Mouse (Mus musculus): ENCODE results near the gene Msx1. TPM values are rescaled to one million over a fixed set of nuclear protein-coding genes. Genes with fewer than 3 reads are reported as not detected.

Gene Msx1
- total and polyA plus RNA-seq, 3 experiments = 2.3 to 3.7 (median 3.1) TPM

DNA sequence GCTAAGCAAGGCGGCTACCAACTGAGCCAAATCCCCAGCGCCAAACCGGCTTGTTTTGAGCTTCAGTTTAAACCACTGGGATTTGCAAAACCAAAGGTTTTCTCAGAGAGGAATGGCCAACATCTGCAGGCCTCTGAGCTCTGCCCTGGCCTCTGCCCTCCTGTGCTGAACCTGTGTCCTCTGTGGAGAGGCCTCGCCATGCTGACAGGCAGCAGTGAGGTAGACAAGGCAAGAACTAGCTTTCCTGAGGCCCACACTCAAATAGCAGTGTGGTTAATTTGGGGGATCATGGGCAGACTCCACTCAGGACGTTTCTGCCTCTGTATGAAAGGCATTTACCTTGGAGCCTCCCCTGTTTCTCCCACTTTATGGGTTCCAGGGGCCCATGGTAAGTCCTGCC is 27.6 kb downstream of the Msx1 start:
- DNase-seq = no peak
- no peak overlapping the region for H3K27ac ChIP-seq
- no peaks in the 10 kb centered on the region for H3K4me1 ChIP-seq (ENCODE audit: control insufficient read depth, insufficient read depth, low read length)
- no peaks in the 10 kb centered on the region for H3K27me3 ChIP-seq (ENCODE audit: control insufficient read depth, insufficient read depth, low read length)
- intact Hi-C loops (cut with DNase I) = no loop called here
- no peak for TF ChIP-seq CTCF (IDR thresholded peaks at IDR 0.05)
- TF ChIP-seq EP300 (IDR thresholded peaks at IDR 0.05; ENCODE audit: insufficient read depth, low read depth, low read length) = no peak
- no peak for TF ChIP-seq POLR2A (IDR thresholded peaks at IDR 0.05; ENCODE audit: insufficient read depth, low read depth, low read length)
- H3K4me3 ChIP-seq = no peak overlapping the region
- H3K9ac ChIP-seq (ENCODE audit: low read depth, low read length) = no peak overlapping the region
- no peaks in the 10 kb centered on the region for H3K36me3 ChIP-seq (ENCODE audit: control insufficient read depth, insufficient read depth, low read length)
- H3K79me2 ChIP-seq (replicated peaks; ENCODE audit: control insufficient read depth, insufficient read depth, low read length) = no peaks in the 10 kb centered on the region
- WGBS = 60% methylated on average over 5 of the region's 5 CpGs

DNA sequence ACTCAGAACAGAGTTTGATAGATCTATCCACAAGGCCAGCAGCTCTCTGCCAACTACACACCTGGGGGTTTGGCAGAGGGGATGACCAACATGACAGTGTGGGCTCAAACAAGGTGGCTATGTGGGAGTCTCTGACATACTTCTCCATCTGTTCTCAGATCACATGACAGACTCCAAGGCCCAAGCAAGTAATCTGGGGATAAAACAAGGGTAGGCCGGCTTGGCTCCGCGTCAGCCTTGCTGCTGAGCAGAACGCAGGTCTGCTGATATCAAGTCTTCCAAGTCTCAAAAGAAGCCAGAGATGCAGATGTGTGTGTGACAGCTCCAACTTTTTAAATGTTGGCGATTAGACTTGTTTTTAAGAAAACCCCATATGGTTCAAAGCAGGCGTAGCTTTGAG is 28.7 kb downstream of the Msx1 start:
- WGBS = 76% methylated on average over 6 of the region's 6 CpGs
- Histone ChIP-seq H3K27ac (no peak overlapping the region), H3K27me3 (ENCODE audit: control insufficient read depth, insufficient read depth, low read length) (no peaks in the 10 kb centered on the region), H3K9ac (ENCODE audit: low read depth, low read length) (no peak overlapping the region), H3K4me1 (ENCODE audit: control insufficient read depth, insufficient read depth, low read length) (no peaks in the 10 kb centered on the region), H3K79me2 (replicated peaks; ENCODE audit: control insufficient read depth, insufficient read depth, low read length) (no peaks in the 10 kb centered on the region), H3K36me3 (ENCODE audit: control insufficient read depth, insufficient read depth, low read length) (no peaks in the 10 kb centered on the region), H3K4me3 (no peak overlapping the region)
- intact Hi-C loops (cut with DNase I) = no loop called here
- TF ChIP-seq CTCF (IDR thresholded peaks at IDR 0.05) = no peak
- TF ChIP-seq EP300 (IDR thresholded peaks at IDR 0.05; ENCODE audit: insufficient read depth, low read depth, low read length) = no peak
- no peak for TF ChIP-seq POLR2A (IDR thresholded peaks at IDR 0.05; ENCODE audit: insufficient read depth, low read depth, low read length)
- peak in 1 of 2 experiments; percentile 20 for DNase-seq

DNA sequence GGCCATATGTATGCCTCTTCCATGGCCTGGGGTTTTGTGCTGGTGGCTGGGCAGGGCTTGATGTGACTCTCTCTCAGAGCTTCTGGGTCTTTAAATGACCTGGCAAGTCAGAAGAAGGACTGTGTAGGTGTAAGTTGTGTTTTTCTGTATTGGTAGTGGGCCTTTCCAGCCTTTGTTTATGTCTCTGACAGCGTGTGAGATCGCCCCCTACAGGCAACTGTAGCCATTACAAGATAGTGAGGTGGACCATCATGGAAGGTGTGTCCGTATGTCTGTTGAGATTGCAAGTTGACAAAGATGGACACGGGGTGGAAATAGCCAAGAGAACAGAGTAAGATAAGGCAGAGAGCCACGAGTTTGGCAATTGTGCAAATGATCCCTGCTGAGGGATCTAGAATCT is 32.2 kb downstream of the Msx1 start:
- Histone ChIP-seq H3K4me1 (ENCODE audit: control insufficient read depth, insufficient read depth, low read length) (no peaks in the 10 kb centered on the region), H3K27ac (no peak overlapping the region), H3K4me3 (no peak overlapping the region), H3K9ac (ENCODE audit: low read depth, low read length) (no peak overlapping the region), H3K36me3 (ENCODE audit: control insufficient read depth, insufficient read depth, low read length) (no peaks in the 10 kb centered on the region), H3K79me2 (replicated peaks; ENCODE audit: control insufficient read depth, insufficient read depth, low read length) (no peaks in the 10 kb centered on the region), H3K27me3 (ENCODE audit: control insufficient read depth, insufficient read depth, low read length) (no peaks in the 10 kb centered on the region)
- intact Hi-C loops (cut with DNase I) = no loop called here
- no peak for DNase-seq
- TF ChIP-seq CTCF (IDR thresholded peaks at IDR 0.05) (peak; percentile 26), EP300 (IDR thresholded peaks at IDR 0.05; ENCODE audit: insufficient read depth, low read depth, low read length) (no peak)
- 43% methylated on average over 5 of the region's 5 CpGs for WGBS

DNA sequence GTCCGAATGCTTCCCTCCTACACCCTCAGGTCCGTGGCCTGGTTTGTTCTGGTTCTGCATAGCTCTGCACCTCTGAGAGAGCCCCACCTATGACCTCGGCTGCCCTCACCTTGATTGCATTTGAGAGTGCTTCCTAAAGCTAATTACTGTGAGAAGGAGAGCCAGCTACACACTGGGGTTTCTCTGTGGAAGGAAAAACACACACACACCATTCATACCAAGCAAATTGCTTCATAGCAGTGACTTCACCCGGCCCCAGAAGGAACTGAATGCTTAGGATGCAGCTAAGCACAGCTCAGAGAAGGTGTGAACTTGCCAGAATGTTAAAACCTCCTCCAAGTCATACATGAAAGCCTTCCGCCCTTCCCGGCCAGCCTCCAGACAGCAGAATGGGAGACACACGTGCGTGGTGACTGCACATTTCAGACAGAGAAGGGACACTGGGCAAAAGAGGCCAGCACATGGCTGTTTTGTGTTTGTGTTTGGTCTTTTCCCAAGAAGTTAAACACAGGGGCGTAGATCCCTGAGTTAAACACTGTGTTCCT is 39.5 kb downstream of the Msx1 start:
- no peak for DNase-seq
- Histone ChIP-seq H3K27me3 (ENCODE audit: control insufficient read depth, insufficient read depth, low read length) (no peaks in the 10 kb centered on the region), H3K36me3 (ENCODE audit: control insufficient read depth, insufficient read depth, low read length) (no peaks in the 10 kb centered on the region), H3K9ac (ENCODE audit: low read depth, low read length) (no peak overlapping the region), H3K27ac (no peak overlapping the region), H3K4me3 (no peak overlapping the region), H3K4me1 (ENCODE audit: control insufficient read depth, insufficient read depth, low read length) (no peaks in the 10 kb centered on the region), H3K79me2 (replicated peaks; ENCODE audit: control insufficient read depth, insufficient read depth, low read length) (no peaks in the 10 kb centered on the region)
- TF ChIP-seq EP300 (IDR thresholded peaks at IDR 0.05; ENCODE audit: insufficient read depth, low read depth, low read length) = no peak
- no peak for TF ChIP-seq CTCF (IDR thresholded peaks at IDR 0.05)
- TF ChIP-seq POLR2A (IDR thresholded peaks at IDR 0.05; ENCODE audit: insufficient read depth, low read depth, low read length) = no peak
- intact Hi-C loops (cut with DNase I) = no loop called here
- WGBS = 64% methylated on average over 9 of the region's 9 CpGs

DNA sequence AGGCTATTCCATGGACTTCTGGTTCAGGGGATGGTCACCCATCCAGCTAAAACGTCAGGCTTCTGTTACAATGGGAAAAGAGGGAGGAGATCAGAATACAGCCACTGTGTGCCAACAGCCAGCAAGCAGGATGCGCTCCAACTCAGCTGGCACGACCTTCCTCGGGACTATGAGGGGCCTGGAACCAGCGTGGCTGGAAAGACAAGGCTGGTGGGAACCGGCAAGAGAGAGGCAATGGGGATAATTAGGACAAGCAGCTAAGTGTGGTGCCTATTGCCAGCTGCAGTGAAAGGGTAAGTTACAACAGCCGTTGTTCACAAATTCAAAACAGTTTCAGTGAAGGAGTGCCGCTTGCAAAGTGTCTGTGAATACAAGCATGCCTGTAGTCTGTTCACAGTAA is 41.1 kb downstream of the Msx1 start:
- WGBS = 54% methylated on average over 7 of the region's 8 CpGs
- no peak for DNase-seq
- H3K27me3 ChIP-seq (ENCODE audit: control insufficient read depth, insufficient read depth, low read length) = no peaks in the 10 kb centered on the region
- H3K4me3 ChIP-seq = no peak overlapping the region
- no peak overlapping the region for H3K27ac ChIP-seq
- H3K36me3 ChIP-seq (ENCODE audit: control insufficient read depth, insufficient read depth, low read length) = no peaks in the 10 kb centered on the region
- no peak for TF ChIP-seq POLR2A (IDR thresholded peaks at IDR 0.05; ENCODE audit: insufficient read depth, low read depth, low read length)
- TF ChIP-seq CTCF (IDR thresholded peaks at IDR 0.05) = no peak
- TF ChIP-seq EP300 (IDR thresholded peaks at IDR 0.05; ENCODE audit: insufficient read depth, low read depth, low read length) = no peak
- H3K4me1 ChIP-seq (ENCODE audit: control insufficient read depth, insufficient read depth, low read length) = no peaks in the 10 kb centered on the region
- H3K9ac ChIP-seq (ENCODE audit: low read depth, low read length) = no peak overlapping the region
- intact Hi-C loops (cut with DNase I) = no loop called here
- H3K79me2 ChIP-seq (replicated peaks; ENCODE audit: control insufficient read depth, insufficient read depth, low read length) = no peaks in the 10 kb centered on the region

DNA sequence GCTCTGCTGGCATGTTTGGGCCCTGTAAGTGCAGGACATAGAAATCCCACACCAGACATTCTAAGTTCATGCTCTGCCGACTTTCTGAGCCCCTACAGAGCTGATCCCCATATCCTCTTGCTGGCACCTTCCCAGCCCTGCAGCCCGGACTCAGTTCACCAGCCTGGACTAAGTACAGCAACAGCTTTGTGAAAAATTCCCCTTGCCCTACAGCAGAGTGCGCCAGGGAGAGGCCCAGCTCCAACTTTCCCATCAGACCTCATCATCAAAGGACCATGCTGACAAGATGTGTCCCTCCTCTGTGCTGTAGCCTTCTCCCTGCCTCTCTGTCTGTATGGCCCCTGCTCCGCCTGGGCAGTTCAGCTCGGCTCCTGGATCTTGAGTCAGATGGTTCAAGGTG is 48.7 kb downstream of the Msx1 start:
- no peak for TF ChIP-seq EP300 (IDR thresholded peaks at IDR 0.05; ENCODE audit: insufficient read depth, low read depth, low read length)
- peak; percentile 7; the same call in 1 of the 2 replicates for TF ChIP-seq CTCF (IDR thresholded peaks at IDR 0.05)
- TF ChIP-seq POLR2A (IDR thresholded peaks at IDR 0.05; ENCODE audit: insufficient read depth, low read depth, low read length) = no peak
- Histone ChIP-seq H3K9ac (ENCODE audit: low read depth, low read length) (no peak overlapping the region), H3K4me1 (ENCODE audit: control insufficient read depth, insufficient read depth, low read length) (no peaks in the 10 kb centered on the region), H3K4me3 (no peak overlapping the region), H3K79me2 (replicated peaks; ENCODE audit: control insufficient read depth, insufficient read depth, low read length) (no peaks in the 10 kb centered on the region), H3K27ac (no peak overlapping the region), H3K36me3 (ENCODE audit: control insufficient read depth, insufficient read depth, low read length) (no peaks in the 10 kb centered on the region), H3K27me3 (ENCODE audit: control insufficient read depth, insufficient read depth, low read length) (no peaks in the 10 kb centered on the region)
- no peak for DNase-seq
- 44% methylated on average over 5 of the region's 5 CpGs for WGBS
- intact Hi-C loops (cut with DNase I) = no loop called here
